Mouse (Mus musculus) myocyte (in vitro differentiated cells): Measurements from ENCODE around the gene Gm21863. TPM values are rescaled to one million over a fixed set of nuclear protein-coding genes. Genes with fewer than 3 reads are reported as not detected.
"Not testable (repeated sequence)": the region's sequence is repeated elsewhere in the genome, so short reads cannot be mapped to it uniquely, and the experiment has no call there.

Experiments used
- H3K27me3 ChIP-seq: one replicate; pipeline ENCODE4 v1.6.1; 2011; ENCODE audit not compliant: control insufficient read depth, insufficient read depth, insufficient read length
- H3K36me3 ChIP-seq: one replicate; pipeline ENCODE4 v1.6.1; 2011; ENCODE audit not compliant: control insufficient read depth, insufficient read depth
- H3K4me2 ChIP-seq: one replicate; pipeline ENCODE4 v1.6.1; 2011; ENCODE audit warnings: low read depth, control low read depth
- H3K4me3 ChIP-seq: one replicate; pipeline ENCODE4 v1.5.1; 2011; ENCODE audit warnings: mild to moderate bottlenecking, control low read depth, moderate library complexity
- H3K79me2 ChIP-seq: one replicate; pipeline ENCODE4 v1.6.1; 2011; ENCODE audit not compliant: control insufficient read depth, insufficient read depth
- H3ac ChIP-seq: one replicate; pipeline ENCODE4 v1.6.1; 2011; ENCODE audit not compliant: control insufficient read depth, insufficient read length
- polyA plus RNA-seq: library from polyadenylated mRNA; unstranded; fragments of >200 nt; fragmentation: generic; extraction: Trizol; gene quantifications from one replicate; pipeline ENCODE4 v1.2.1, GENCODE M21; 2012; ENCODE audit warnings: missing spikeins

Gm21863 gene
- polyA plus RNA-seq: not detected

GRCm38 (mm10) chr12:19953869-19954555 lies at the start of gene Gm21863:
Gene Gm21863 (plus strand): TSS chr12:19954505.
- H3K4me3 ChIP-seq, H3K27me3 ChIP-seq, H3ac ChIP-seq, H3K36me3 ChIP-seq, H3K79me2 ChIP-seq, H3K4me2 ChIP-seq: not testable (repeated sequence)

GRCm38 (mm10) chr12:19928049-19928448 lies 26.3 kb upstream of the Gm21863 start:
- not testable (repeated sequence) for H3K27me3 ChIP-seq, H3ac ChIP-seq, H3K4me3 ChIP-seq, H3K36me3 ChIP-seq, H3K4me2 ChIP-seq, H3K79me2 ChIP-seq
